Mouse (Mus musculus): ENCODE measurements at regions not wholly inside any gene's neighbourhood (a gene's known extent, or its start where the extent isn't known, plus 50 kb on each side); places are given as distances from the start of the nearest gene placed in this dataset.

DNA sequence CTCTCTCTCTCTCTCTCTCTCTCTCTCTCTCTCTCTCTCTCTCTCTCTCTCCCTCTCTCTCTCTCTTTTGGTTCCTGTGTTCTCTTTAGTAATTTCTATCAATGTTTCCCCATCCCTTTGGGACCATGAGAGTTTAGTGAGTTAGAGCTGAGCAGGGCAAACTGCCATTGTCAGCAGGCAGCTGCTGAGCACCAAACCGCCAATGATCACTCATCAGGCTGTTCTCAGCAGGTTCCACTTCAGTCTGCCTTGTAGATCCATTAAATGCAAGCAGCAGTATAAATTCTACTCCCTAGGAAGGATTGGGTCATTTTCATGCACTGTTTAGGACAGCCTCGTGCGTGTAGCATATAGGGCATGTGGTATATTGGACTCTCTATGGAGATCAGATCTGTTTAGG lies 692.5 kb downstream of the Trib2 start:
- H3K27ac ChIP-seq (ENCODE audit: low read depth): no peak overlapping the region
- no peak for DNase-seq (ENCODE audit: low spot score)
- TF ChIP-seq CTCF (IDR thresholded peaks at IDR 0.05; ENCODE audit: low read depth) (no peak), EP300 (IDR thresholded peaks at IDR 0.05; ENCODE audit: low read depth) (no peak)

DNA sequence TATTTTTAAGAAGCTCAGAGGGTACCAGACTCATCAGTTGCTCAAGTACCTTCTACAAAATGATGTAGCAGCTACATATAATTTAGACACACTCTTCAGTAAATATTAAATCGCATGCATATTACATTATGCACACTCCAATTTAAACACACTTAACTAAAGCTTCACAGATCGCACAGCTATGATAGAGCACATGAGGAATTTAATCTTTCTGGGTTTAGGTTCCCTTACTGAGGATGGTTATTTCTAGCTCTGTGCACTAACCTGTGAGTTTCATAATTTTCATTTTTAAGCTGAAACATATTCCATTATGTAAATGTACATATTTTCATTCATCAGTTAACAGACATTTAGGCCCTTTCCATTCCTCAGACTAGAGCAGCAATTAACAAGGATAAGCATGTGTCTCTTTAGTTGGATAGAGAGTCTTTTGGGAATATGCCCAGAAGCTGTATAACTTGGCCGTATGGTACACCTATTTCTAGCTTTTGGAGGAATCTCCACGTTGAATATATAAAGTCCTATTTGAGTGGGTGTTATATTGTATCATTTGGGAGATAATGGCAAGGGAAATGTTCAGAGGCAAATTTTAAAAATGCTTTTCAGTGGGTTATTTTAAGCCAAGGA lies 694.0 kb downstream of the Trib2 start:
- Histone ChIP-seq H3K9ac (replicated peaks; ENCODE audit: low read depth, low read length) (no peak overlapping the region), H3K36me3 (replicated peaks; ENCODE audit: control insufficient read depth, insufficient read depth, low read length) (no peaks in the 10 kb centered on the region), H3K27ac (ENCODE audit: low read depth) (no peak overlapping the region), H3K4me1 (ENCODE audit: control insufficient read depth, insufficient read depth) (no peaks in the 10 kb centered on the region), H3K9me3 (replicated peaks; ENCODE audit: control insufficient read depth, low read length) (no peaks in the 10 kb centered on the region), H3K27me3 (ENCODE audit: control insufficient read depth, insufficient read depth, low read length) (no peaks in the 10 kb centered on the region), H3K4me2 (ENCODE audit: low read depth, low read length) (no peak overlapping the region), H3K4me3 (ENCODE audit: low read depth, low read length) (no peak overlapping the region)
- DNase-seq (ENCODE audit: low spot score) (no peak), ATAC-seq (ENCODE audit: insufficient read depth, low read depth) (no peak)
- WGBS: 69% methylated on average over 4 of the region's 4 CpGs
- TF ChIP-seq CTCF (IDR thresholded peaks at IDR 0.05; ENCODE audit: low read depth) (no peak), EP300 (IDR thresholded peaks at IDR 0.05; ENCODE audit: low read depth) (no peak)

More for the DNA sequence above, 692.5 kb downstream of the Trib2 start:
- no peaks in the 10 kb centered on the region for H3K27me3 ChIP-seq (ENCODE audit: control insufficient read depth, insufficient read depth, low read length)
- no peaks in the 10 kb centered on the region for H3K4me1 ChIP-seq (ENCODE audit: control insufficient read depth, insufficient read depth)
- no peak for ATAC-seq (ENCODE audit: insufficient read depth, low read depth)
- no peaks in the 10 kb centered on the region for H3K9me3 ChIP-seq (replicated peaks; ENCODE audit: control insufficient read depth, low read length)
- H3K4me3 ChIP-seq (ENCODE audit: low read depth, low read length): no peak overlapping the region
- H3K4me2 ChIP-seq (ENCODE audit: low read depth, low read length): no peak overlapping the region
- no peaks in the 10 kb centered on the region for H3K36me3 ChIP-seq (replicated peaks; ENCODE audit: control insufficient read depth, insufficient read depth, low read length)
- H3K9ac ChIP-seq (replicated peaks; ENCODE audit: low read depth, low read length): no peak overlapping the region
- WGBS: 65% methylated on average over 3 of the region's 3 CpGs

DNA sequence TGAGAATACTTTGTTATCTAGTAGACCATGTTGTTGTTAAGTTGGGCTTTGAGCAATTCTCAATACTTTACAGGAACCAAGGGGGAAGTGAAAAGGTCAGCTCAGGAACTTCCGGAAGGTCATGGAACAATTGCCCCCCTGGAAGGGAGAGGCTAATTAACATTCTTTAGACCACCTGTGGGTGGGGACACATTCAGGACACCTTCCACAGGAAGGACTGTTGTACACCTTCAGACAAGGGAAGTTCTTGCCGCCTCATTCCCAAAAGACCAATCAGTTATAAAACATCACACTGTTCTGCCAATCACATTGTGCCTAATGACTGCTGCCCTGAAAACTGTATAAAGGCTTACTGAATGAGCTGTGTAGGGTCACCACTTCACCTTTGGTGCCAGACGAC lies 701.2 kb downstream of the Trib2 start:
- ATAC-seq (ENCODE audit: insufficient read depth, low read depth) (no peak), DNase-seq (ENCODE audit: low spot score) (no peak)
- no peak overlapping the region for H3K9ac ChIP-seq (replicated peaks; ENCODE audit: low read depth, low read length)
- WGBS: 66% methylated on average over 3 of the region's 3 CpGs
- TF ChIP-seq EP300 (IDR thresholded peaks at IDR 0.05; ENCODE audit: low read depth) (no peak), CTCF (IDR thresholded peaks at IDR 0.05; ENCODE audit: low read depth) (no peak)
- no peaks in the 10 kb centered on the region for H3K27me3 ChIP-seq (ENCODE audit: control insufficient read depth, insufficient read depth, low read length)
- H3K4me2 ChIP-seq (ENCODE audit: low read depth, low read length): no peak overlapping the region
- H3K4me3 ChIP-seq (ENCODE audit: low read depth, low read length): no peak overlapping the region
- no peaks in the 10 kb centered on the region for H3K4me1 ChIP-seq (ENCODE audit: control insufficient read depth, insufficient read depth)
- no peaks in the 10 kb centered on the region for H3K36me3 ChIP-seq (replicated peaks; ENCODE audit: control insufficient read depth, insufficient read depth, low read length)
- H3K9me3 ChIP-seq (replicated peaks; ENCODE audit: control insufficient read depth, low read length): no peaks in the 10 kb centered on the region
- H3K27ac ChIP-seq (ENCODE audit: low read depth): no peak overlapping the region

DNA sequence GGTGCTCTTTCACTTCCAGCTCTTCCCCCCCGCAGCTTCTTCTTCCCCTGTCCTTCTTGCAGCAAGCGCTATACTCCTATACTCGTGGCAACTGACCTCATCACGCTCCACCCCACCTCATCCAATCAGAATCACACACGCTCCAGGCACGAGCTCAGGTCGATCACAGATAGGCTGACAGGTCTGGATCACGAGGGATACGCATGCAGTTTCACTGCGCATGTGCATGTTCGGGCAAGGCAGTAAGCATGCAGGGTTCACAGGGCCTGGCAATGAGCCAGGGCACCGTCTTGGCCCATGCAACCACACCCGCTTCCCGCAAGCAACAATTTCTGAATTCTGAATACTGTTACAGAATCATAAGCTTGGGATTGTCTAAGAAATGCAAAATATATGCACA lies 701.9 kb downstream of the Trib2 start:
- H3K4me1 ChIP-seq (ENCODE audit: control insufficient read depth, insufficient read depth): no peaks in the 10 kb centered on the region
- no peak for TF ChIP-seq EP300 (IDR thresholded peaks at IDR 0.05; ENCODE audit: low read depth)
- no peak for TF ChIP-seq CTCF (IDR thresholded peaks at IDR 0.05; ENCODE audit: low read depth)
- no peak overlapping the region for H3K4me2 ChIP-seq (ENCODE audit: low read depth, low read length)
- no peak overlapping the region for H3K4me3 ChIP-seq (ENCODE audit: low read depth, low read length)
- ATAC-seq (ENCODE audit: insufficient read depth, low read depth) (no peak), DNase-seq (ENCODE audit: low spot score) (no peak)
- H3K9ac ChIP-seq (replicated peaks; ENCODE audit: low read depth, low read length): no peak overlapping the region
- H3K27ac ChIP-seq (ENCODE audit: low read depth): no peak overlapping the region
- H3K27me3 ChIP-seq (ENCODE audit: control insufficient read depth, insufficient read depth, low read length): no peaks in the 10 kb centered on the region
- no peaks in the 10 kb centered on the region for H3K9me3 ChIP-seq (replicated peaks; ENCODE audit: control insufficient read depth, low read length)
- H3K36me3 ChIP-seq (replicated peaks; ENCODE audit: control insufficient read depth, insufficient read depth, low read length): no peaks in the 10 kb centered on the region
- 83% methylated on average over 14 of the region's 14 CpGs for WGBS

DNA sequence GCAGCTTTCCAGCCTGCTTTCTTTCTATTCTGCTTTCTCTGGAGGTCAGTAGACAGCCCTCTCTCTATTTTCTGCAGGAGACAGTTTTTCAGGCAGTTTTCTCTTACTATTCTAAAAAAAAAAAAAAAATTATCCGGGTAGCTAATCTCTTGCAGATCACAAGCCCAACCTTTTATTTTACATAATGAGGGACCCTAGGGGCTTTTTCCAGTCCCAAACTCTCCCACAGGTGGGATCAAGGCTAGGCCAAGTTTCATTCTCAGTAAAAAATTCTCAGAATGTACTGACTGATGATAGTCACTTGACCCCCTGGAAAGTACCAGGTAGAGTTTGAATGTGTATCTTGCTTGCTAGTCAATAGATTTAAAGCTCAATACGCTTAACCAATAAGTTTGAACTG lies 705.7 kb downstream of the Trib2 start:
- 68% methylated on average over 2 of the region's 2 CpGs for WGBS
- Histone ChIP-seq H3K4me1 (ENCODE audit: control insufficient read depth, insufficient read depth) (no peaks in the 10 kb centered on the region), H3K27ac (ENCODE audit: low read depth) (no peak overlapping the region), H3K9me3 (replicated peaks; ENCODE audit: control insufficient read depth, low read length) (no peaks in the 10 kb centered on the region), H3K27me3 (ENCODE audit: control insufficient read depth, insufficient read depth, low read length) (no peaks in the 10 kb centered on the region), H3K4me2 (ENCODE audit: low read depth, low read length) (no peak overlapping the region), H3K9ac (replicated peaks; ENCODE audit: low read depth, low read length) (no peak overlapping the region), H3K36me3 (replicated peaks; ENCODE audit: control insufficient read depth, insufficient read depth, low read length) (no peaks in the 10 kb centered on the region), H3K4me3 (ENCODE audit: low read depth, low read length) (no peak overlapping the region)
- TF ChIP-seq CTCF (IDR thresholded peaks at IDR 0.05; ENCODE audit: low read depth): no peak
- no peak for TF ChIP-seq EP300 (IDR thresholded peaks at IDR 0.05; ENCODE audit: low read depth)
- ATAC-seq (ENCODE audit: insufficient read depth, low read depth) (no peak), DNase-seq (ENCODE audit: low spot score) (no peak)

DNA sequence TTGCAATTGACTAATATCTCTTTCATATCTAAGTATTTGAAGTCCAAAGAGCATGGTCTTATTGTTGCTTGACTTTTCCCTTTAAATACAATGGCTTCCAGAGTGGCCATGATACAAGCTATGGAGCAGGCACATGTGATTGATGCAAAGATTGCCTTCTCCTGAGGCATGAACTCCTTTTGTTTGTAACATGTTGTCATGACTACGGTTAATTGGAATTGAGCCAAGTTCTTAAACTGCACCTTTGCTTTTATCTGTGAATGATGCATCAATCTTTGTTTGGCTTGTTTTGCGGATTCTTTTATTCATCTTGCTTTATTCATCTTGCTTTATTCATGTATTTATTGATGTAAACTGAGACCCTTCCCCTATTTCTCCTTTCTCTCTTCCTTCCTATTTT lies 711.8 kb downstream of the Trib2 start:
- H3K27ac ChIP-seq (ENCODE audit: low read depth): no peak overlapping the region
- H3K27me3 ChIP-seq (ENCODE audit: control insufficient read depth, insufficient read depth, low read length): no peaks in the 10 kb centered on the region
- DNase-seq (ENCODE audit: low spot score): no peak
- no peak overlapping the region for H3K4me2 ChIP-seq (ENCODE audit: low read depth, low read length)
- H3K9me3 ChIP-seq (replicated peaks; ENCODE audit: control insufficient read depth, low read length): no peaks in the 10 kb centered on the region
- no peak for TF ChIP-seq CTCF (IDR thresholded peaks at IDR 0.05; ENCODE audit: low read depth)
- no peak for TF ChIP-seq EP300 (IDR thresholded peaks at IDR 0.05; ENCODE audit: low read depth)
- H3K9ac ChIP-seq (replicated peaks; ENCODE audit: low read depth, low read length): no peak overlapping the region
- ATAC-seq (ENCODE audit: insufficient read depth, low read depth): no peak
- H3K4me1 ChIP-seq (ENCODE audit: control insufficient read depth, insufficient read depth): no peaks in the 10 kb centered on the region
- H3K4me3 ChIP-seq (ENCODE audit: low read depth, low read length): no peak overlapping the region
- no peaks in the 10 kb centered on the region for H3K36me3 ChIP-seq (replicated peaks; ENCODE audit: control insufficient read depth, insufficient read depth, low read length)
- 74% methylated on average over 2 of the region's 2 CpGs for WGBS
